Mouse (Mus musculus): ENCODE results near the gene Tmem221.

Tmem221 gene

DNA sequence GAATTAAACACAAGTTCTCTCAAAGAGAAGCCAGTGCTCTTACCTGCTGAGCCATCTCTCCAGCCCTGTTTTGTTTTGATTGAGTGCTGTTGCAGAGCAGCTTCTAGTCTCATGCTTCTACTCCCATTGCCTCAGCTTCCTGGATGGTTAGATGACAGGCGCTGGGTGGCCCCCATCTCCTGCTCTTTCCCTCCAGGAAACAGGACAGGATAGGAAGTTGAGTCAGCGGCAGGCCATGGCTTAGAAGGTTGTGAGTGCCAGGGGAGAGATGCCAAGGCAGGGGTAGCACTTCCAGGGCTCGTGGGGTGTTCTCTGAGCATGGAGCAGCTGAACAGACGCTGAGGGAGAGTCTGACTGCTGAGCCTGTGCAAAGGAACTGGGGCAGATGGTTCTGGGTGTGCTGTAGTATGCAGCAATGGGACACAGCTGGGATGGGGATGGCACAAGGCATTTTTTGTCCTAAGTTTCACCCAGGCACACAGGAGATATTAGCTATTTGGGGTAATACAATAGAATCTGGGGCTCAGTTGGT, 19.3 kb upstream of the Tmem221 start:
- no peak for DNase-seq

DNA sequence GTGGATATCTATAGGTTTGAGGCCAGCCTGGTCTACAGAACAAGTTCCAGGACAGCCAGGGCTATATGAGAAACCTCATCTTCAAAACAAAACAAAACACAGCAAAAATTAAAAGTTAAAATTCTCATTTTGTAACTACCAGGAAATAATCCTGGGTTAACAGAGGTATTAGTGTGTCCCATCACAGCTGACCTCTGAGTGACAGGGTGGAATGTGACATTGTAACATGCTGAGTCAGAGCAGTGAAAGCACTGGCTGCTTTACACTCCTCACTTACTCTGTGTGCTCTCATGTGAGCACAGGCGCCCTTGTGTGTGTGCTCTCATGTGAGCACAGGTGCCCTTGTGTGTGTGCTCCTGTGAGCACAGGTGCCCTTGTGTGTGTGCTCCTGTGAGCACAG, 16.3 kb upstream of the Tmem221 start:
- DNase-seq: no peak

GRCm38 (mm10) chr8:71574426-71574825, 15.8 kb upstream of the Tmem221 start:
- no peak for DNase-seq

DNA sequence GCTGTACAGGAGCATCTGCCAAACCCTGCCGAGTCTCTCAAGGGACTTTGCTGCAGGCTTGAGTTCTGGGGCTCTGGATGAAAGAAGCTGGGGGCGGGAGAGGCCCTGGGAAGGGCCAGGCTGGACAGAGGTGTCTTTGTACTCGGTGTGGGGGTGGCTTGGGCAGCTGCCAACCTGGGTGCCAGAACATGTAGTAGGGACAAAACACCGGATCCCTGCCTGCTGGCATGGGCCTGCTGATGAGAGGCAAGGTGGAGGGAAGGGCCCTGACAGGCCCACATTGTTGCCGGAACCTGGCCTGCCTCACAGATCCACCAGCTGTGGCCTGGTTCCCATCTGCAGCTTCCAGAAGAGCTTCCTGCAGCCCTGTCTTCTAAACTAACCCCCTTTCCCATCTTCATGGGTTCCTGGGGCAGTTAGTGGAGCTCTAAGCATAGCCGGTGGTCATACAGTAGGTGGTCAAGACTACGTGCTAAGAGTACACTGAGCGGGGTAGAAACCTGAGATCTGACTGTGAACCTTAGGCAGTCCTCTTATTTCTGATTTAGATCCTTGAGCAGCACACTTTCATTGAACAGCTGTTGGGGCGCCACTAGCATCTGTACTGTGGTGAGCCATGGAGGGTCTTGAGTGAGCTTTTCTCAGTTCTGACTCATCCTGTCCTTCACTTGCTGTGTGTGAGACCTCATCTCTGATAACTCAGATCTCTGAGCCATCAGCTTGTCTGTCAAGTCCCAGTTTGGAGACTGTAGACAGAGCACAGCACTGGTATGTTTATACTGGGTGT, 14.4 kb upstream of the Tmem221 start:
- peak; percentile 79 for DNase-seq

DNA sequence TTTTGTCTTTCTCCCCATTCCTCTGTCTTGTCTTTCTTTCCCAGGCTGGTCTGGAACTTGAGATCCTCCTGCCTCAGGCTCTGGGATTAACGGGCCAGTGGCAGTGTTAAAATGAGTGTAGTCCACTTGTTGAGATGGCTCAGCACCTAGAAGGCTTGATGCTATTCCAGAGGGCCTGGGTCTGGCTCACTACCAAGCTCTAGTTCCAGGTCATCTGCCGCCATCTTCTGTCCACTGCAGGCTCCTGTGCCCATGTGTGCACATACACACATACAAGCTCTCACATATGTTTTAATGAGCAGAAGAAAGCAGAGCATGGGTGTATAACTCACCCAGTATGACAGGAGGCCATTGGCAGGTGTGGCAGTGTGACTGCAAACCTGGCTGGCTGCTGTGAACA, 13.4 kb upstream of the Tmem221 start:
- no peak for DNase-seq

DNA sequence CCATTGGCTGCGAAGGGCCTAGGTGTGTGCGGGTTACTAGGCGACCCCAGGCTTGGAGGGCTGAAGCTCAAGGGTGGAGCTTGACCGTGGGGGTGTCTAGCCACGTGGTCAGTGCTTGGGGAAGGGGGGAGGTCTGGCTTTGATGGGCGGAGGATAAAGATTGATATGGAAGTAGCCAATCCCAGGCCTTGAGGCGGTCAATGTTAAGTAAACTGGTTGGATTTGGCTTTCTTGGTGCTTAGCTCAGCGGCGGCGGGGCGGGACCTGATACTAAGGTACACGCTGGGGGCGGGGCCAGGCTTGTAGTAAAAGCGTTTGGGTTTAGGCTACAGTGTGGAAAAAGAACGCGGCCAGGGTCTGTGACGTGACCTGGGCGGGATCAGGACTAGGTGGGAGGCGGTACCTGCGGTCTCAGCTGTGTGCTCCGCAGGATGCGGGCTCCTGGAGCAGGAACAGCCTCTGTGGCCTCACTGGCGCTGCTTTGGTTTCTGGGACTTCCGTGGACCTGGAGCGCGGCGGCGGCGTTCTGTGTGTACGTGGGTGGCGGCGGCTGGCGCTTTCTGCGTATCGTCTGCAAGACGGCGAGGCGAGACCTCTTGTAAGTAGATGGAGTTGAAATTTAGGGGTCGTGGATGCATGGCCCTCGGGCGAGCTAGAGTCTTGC, 11.8 kb upstream of the Tmem221 start:
- DNase-seq: peak; percentile 95

- DNase-seq: peak; percentile 76
These were observed 11.0 kb upstream of the Tmem221 start for GRCm38 (mm10) chr8:71569366-71570290.

DNA sequence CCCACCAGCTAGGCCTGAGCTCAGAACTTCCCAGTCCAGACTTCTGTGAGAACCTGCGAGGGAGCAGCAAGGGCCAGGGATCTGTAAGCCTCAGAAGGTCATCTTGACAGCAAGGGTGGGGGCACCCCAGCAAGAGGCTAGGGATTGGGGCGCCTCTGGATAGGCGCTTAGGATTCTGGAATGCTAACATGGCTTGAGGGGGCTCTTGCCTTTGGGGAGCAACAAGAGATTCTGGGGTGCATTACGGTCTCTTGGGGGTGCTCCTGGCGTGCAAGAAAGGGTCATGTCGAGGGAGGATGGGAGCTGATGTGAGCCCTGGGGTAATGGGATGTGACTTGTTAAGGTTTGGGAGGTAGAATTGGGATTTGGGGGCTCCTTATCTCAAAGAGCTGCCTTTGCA, 10.3 kb upstream of the Tmem221 start:
- no peak for DNase-seq

DNA sequence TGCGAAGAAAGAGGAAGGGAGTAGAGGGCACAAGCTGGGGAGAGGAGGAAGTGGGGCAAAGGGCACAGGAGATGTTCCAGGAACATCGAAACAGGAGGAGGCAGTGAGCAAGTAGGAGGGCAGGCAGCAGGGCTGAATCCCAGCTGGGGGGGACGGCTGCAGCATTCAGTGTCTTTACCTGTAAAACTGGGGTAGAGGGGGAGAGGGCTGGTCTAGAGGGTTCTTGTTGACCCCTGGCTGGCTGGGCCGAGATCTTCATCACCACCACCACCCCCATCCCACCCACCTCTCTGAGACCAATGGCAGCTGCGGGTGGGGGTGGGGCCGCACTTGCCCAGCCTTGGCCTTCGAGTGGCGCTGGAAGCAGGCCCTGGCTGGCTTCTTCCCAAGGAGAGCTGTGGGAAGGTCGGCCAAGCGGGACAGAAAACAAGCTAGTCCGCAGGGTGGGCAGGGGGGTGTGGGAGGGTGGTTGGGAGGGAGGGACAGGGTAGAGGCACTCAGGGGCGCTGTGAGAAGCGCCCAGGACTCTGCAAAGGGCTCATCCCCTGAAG, 9.8 kb upstream of the Tmem221 start, which contains the start of gene Slc27a1:
Gene Slc27a1, plus strand, starts transcription at position 496 of the 551 bp plus-strand sequence.
- peak; percentile 60 for DNase-seq

- no peak for DNase-seq
These were observed 8.9 kb upstream of the Tmem221 start for GRCm38 (mm10) chr8:71567587-71567986.

DNA sequence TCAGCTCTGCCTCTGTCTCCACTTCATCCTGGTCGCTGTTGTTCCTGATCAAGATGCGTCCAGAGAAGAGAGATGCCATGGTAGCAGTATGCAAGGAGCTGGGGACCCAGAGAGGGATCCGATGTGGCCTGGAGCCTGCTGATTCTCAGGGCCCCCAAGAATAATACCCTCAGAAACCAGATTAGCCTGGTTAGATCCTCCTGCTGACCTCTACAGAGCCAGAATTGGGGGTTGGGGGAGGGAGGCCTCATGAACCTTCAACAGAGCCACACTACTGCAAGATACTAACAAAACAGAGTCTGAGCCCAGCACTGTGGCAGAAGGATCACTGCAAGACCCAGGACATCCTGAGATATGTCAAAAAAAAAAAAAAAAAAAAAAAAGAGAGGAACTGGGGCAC, 7.8 kb upstream of the Tmem221 start, which contains the start of gene Nxnl1:
Gene Nxnl1, minus strand, starts transcription at position 101 of the 400 bp plus-strand sequence.
- DNase-seq: no peak

DNA sequence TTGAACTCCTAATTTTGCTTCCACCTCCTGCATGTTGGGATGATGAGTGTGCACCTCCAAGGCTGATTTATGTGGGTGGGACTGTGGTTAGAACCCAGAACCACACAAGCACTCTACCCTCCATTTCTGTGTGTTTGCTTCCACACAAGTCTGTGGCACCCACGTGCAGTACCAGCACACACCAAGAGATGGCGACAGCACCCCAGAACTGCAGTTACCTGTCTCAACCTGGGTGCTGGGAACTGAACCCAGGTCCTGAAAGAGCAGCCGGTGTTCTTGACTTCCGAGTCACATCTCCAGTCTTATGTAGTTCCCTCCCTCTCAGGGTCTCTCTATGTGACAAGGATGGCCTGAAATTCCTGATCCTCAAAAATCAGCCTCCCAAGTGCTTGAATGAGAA, 5.3 kb upstream of the Tmem221 start:
- DNase-seq: no peak

- peak; percentile 76 for DNase-seq
These were observed 4.1 kb upstream of the Tmem221 start for GRCm38 (mm10) chr8:71562751-71563150.

DNA sequence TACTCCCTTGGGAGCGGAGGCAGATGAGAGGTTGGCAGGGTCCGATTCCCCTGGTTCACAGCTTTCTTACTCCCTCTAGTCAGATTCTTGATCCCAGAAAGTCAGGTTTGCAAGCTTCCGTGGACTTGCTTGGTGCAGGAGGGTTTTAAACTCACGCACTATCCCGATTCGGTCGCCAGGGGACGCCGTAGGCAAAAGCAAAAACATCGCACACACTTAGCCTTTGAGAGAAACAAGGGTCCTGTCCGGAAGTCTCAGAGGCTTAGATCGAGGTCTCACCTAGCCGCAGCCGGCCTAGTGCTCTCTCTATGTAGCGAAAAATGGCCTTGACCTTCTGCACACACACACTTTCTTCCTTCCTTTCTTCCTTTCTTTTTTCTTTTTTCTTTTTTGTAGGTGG, 2.7 kb upstream of the Tmem221 start:
- DNase-seq: no peak

DNA sequence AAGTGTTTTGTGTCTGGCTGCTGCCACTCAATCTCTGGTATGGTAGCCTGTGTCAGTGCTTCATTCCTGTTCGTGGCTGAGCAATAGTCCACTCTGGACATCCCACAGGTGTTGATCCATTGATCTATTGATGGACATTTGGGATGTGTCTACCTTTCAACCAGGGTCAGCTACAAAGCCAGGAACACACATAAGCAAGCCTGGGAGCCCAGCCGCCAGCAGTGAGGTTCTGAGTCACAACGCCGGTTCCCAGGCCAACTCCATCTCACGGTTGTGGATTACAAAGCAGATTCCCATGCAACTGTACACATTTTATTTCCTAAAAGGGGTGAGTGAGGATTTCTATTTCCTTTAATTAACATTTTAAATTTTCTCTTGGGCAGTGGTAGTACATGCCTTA, 2.1 kb upstream of the Tmem221 start:
- DNase-seq: no peak

GRCm38 (mm10) chr8:71560071-71560470, 1.4 kb upstream of the Tmem221 start:
- DNase-seq: no peak

- no peak for DNase-seq
These were observed 453 bp upstream of the Tmem221 start for GRCm38 (mm10) chr8:71558958-71559690.

- no peak for DNase-seq
These were observed 4.0 kb downstream of the Tmem221 start for GRCm38 (mm10) chr8:71554644-71555043.

DNA sequence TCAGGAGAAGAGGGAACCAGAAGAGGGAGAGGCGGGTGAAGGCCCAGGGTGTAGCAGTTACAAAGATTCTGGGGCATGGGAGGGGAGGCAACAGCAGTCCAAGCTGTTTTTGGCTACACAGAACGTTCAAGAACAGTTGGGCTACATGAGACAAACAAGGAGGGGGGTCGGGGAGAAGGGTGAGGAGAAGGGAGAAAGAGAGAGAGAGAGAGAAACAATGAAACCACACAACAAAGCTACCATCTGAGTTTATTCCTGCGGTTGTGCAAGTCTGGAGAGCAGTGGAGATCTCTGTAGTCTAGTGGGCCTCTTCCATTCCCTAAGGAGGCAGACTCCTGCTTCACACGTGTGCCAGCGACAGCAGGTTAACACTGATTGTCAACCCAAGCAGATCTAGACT, 4.7 kb downstream of the Tmem221 start:
- DNase-seq: no peak

DNA sequence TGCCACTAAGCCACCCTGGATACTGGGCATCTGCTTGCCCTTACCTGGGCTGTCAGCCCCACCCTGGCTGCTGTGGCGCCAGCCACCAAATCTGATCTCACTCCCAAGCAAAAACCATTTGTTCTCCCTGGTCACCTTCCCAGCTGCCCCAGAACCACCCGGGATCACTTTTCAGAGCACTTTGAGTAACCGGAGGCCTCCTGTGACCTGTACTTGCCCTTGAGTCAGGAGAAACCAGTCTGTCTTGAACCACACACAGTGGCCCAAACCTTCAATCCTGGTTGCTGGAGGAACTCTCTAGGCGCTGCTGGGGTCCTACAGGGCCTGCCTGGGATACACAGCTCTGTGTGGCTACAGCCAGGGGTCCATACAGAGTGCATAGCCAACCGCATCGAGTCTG, 5.9 kb downstream of the Tmem221 start:
- DNase-seq: no peak

GRCm38 (mm10) chr8:71550754-71551153, 7.9 kb downstream of the Tmem221 start:
- DNase-seq: no peak

DNA sequence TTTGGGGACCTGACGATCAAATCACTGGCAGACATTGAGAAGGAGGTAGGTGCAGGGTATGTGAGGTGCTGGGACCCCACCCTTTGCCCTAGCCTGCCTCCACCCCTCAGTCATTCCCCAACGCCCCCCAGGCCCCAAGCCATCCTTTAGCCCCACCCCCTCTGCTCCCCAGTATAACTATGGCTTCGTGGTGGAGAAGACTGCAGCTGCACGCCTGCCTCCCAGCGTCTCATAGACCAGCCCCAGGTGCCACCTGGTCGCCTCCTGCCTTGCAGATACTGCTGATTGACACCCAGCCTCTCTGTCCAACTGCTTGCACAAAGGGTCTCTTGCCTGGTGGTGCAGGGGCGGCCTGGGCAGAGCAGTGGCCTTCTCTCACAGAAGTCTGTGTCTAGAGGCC, 11.1 kb downstream of the Tmem221 start:
- no peak for DNase-seq
